ENCODE assay signal across 32 mouse cellular contexts in genomic region chr7:51872597-51872996, GRCm38 (mm10).
"Had no signal": no experiment of that assay in that cellular context is flagged by ENCODE, and none has a peak within 500 bp of the region (broad histone marks: within the 10 kb centered on the region; RNA-seq: fewer than 3 reads in every experiment).

No protein-coding gene starts in this region.

- H3K9ac ChIP-seq: limb, embryonic 12.5 days; limb, embryonic 13.5 days; limb, embryonic 15.5 days; liver, embryonic 12.5 days; liver, embryonic 13.5 days; liver, embryonic 14.5 days; liver, embryonic 15.5 days; liver, postnatal 0 days; lung, embryonic 14.5 days; lung, embryonic 15.5 days; midbrain, embryonic 12.5 days; midbrain, embryonic 13.5 days; midbrain, embryonic 15.5 days; neural tube, embryonic 12.5 days had no signal

- ATAC-seq: liver, embryonic 12.5 days; liver, postnatal 0 days; lung, postnatal 0 days; midbrain, embryonic 13.5 days; midbrain, embryonic 15.5 days; midbrain, embryonic 16.5 days had no signal

- H3K36me3 ChIP-seq: limb, embryonic 15.5 days; lung, embryonic 15.5 days; midbrain, embryonic 12.5 days; midbrain, embryonic 13.5 days; midbrain, embryonic 15.5 days; neural tube, embryonic 12.5 days had no signal

- H3K27ac ChIP-seq: limb, embryonic 10.5 days; limb, embryonic 12.5 days; limb, embryonic 13.5 days; limb, embryonic 15.5 days; liver, embryonic 12.5 days; liver, embryonic 13.5 days; liver, embryonic 14.5 days; liver, embryonic 15.5 days; lung, embryonic 15.5 days; macrophage; midbrain, embryonic 10.5 days; midbrain, embryonic 12.5 days; midbrain, embryonic 13.5 days; midbrain, embryonic 15.5 days; neural tube, embryonic 12.5 days had no signal

- H3K27me3 ChIP-seq: limb, embryonic 12.5 days; limb, embryonic 13.5 days; limb, embryonic 15.5 days; liver, embryonic 12.5 days; liver, embryonic 13.5 days; liver, embryonic 15.5 days; lung, embryonic 15.5 days; megakaryocyte, embryonic 14.5 days; midbrain, embryonic 12.5 days; midbrain, embryonic 13.5 days; midbrain, embryonic 15.5 days; neural tube, embryonic 12.5 days had no signal

- H3K4me2 ChIP-seq: limb, embryonic 12.5 days; limb, embryonic 13.5 days; limb, embryonic 15.5 days; liver, embryonic 11.5 days; liver, embryonic 12.5 days; liver, embryonic 13.5 days; liver, embryonic 15.5 days; lung, embryonic 14.5 days; lung, embryonic 15.5 days; midbrain, embryonic 11.5 days; midbrain, embryonic 12.5 days; midbrain, embryonic 13.5 days; midbrain, embryonic 15.5 days; neural tube, embryonic 12.5 days had no signal

- DNase-seq: left cerebral cortex, postnatal 4 days; liver; liver, embryonic 13.5 days; liver, postnatal 0 days; lung, adult 18-20 months; lung, adult 2 months; lung, embryonic 14.5 days; lung, postnatal 10 days; lung, postnatal 14 days; lung, postnatal 36 days; lung, postnatal 4 days; midbrain, embryonic 14.5 days had no signal

- H3K4me3 ChIP-seq: limb, embryonic 10.5 days; limb, embryonic 12.5 days; limb, embryonic 13.5 days; limb, embryonic 15.5 days; liver, embryonic 12.5 days; liver, embryonic 13.5 days; liver, embryonic 15.5 days; lung, embryonic 15.5 days; megakaryocyte, embryonic 14.5 days; midbrain, embryonic 10.5 days; midbrain, embryonic 12.5 days; midbrain, embryonic 13.5 days; midbrain, embryonic 15.5 days; myocyte; neural tube, embryonic 12.5 days had no signal

- H3K9me3 ChIP-seq: limb, embryonic 10.5 days; limb, embryonic 12.5 days; limb, embryonic 13.5 days; limb, embryonic 15.5 days; liver, embryonic 12.5 days; liver, embryonic 13.5 days; liver, embryonic 15.5 days; lung, embryonic 15.5 days; megakaryocyte, embryonic 14.5 days; midbrain, embryonic 10.5 days; midbrain, embryonic 12.5 days; midbrain, embryonic 13.5 days; midbrain, embryonic 15.5 days; neural tube, embryonic 12.5 days had no signal

- H3K4me1 ChIP-seq: limb, embryonic 15.5 days; liver, embryonic 12.5 days; liver, embryonic 13.5 days; liver, embryonic 15.5 days; lung, embryonic 15.5 days; megakaryocyte, embryonic 14.5 days; midbrain, embryonic 12.5 days; midbrain, embryonic 15.5 days; neural tube, embryonic 12.5 days had no signal
